Mouse (Mus musculus) kidney, adult 2 months (tissue): ENCODE data around the gene Styx.

Experiments used
- CTCF ChIP-seq: fragments of 200-500 bp; conservative IDR thresholded peaks from 2 replicates; pipeline ENCODE4 v1.5.1; 2011; ENCODE audit warnings: low read depth, mild to moderate bottlenecking, control low read depth, low read length, moderate library complexity, mixed read lengths; ENCODE audit not compliant: insufficient read depth, insufficient read length
- POLR2A ChIP-seq: fragments of 200-500 bp; IDR thresholded peaks from one replicate; pipeline ENCODE4 v1.6.1; 2011; ENCODE audit warnings: low read depth, low read length, control low read depth

- no peak for TF ChIP-seq CTCF
- no peak for TF ChIP-seq POLR2A
Observed at GRCm38 (mm10) chr14:45460491-45460890, 109.6 kb downstream of the Styx start.
